Mouse (Mus musculus) MEL (cell line): ENCODE results near the gene Ror2. TPM values are rescaled to one million over a fixed set of nuclear protein-coding genes. Genes with fewer than 3 reads are reported as not detected.

Experiments used
- DNase-seq: peaks from one replicate; pipeline ENCODE4 v3.0.0; 2011; ENCODE audit warnings: low read depth, low spot score
- H3K27ac ChIP-seq: 2 replicates; pipeline ENCODE4 v1.5.1; 2012; ENCODE audit warnings: low read depth, mild to moderate bottlenecking, control low read depth, low read length, moderate library complexity; ENCODE audit not compliant: control insufficient read depth
- H3K27me3 ChIP-seq, 2 experiments: fragments of 150-350 bp in 1 of 2; sonication (generic) in 1 of 2; 2 replicates each; pipeline ENCODE4 v1.6.1; 2012; ENCODE audit warnings: low read length in 2 of 2, mild to moderate bottlenecking in 2 of 2, improper control_type of control experiment in 1 of 2, moderate library complexity in 1 of 2; ENCODE audit not compliant: insufficient read depth in 2 of 2, control insufficient read depth in 1 of 2
- H3K36me3 ChIP-seq, 2 experiments: 2 replicates each; pipeline ENCODE4 v1.6.1; 2012 to 2014; ENCODE audit warnings: low read length in 2 of 2, improper control_type of control experiment in 1 of 2, inconsistent platforms in 1 of 2, mild to moderate bottlenecking in 1 of 2; ENCODE audit not compliant: insufficient read depth in 2 of 2, control insufficient read depth in 1 of 2
- H3K4me1 ChIP-seq, 2 experiments: fragments of 150-350 bp in 1 of 2; sonication (generic) in 1 of 2; 2 replicates each; pipeline ENCODE4 v1.6.1; 2012; ENCODE audit warnings: low read length in 2 of 2, improper control_type of control experiment in 1 of 2, mild to moderate bottlenecking in 1 of 2; ENCODE audit not compliant: insufficient read depth in 2 of 2, control insufficient read depth in 1 of 2
- H3K4me3 ChIP-seq, 2 experiments: fragments of 150-350 bp in 1 of 2; sonication (generic) in 1 of 2; 2 replicates each; pipeline ENCODE4 v1.5.1; 2012; ENCODE audit warnings: low read depth in 2 of 2, low read length in 2 of 2, mild to moderate bottlenecking in 2 of 2, moderate library complexity in 2 of 2, control low read depth in 1 of 2, improper control_type of control experiment in 1 of 2; ENCODE audit not compliant: control insufficient read depth in 1 of 2, insufficient read depth in 1 of 2
- H3K79me2 ChIP-seq: 2 replicates; pipeline ENCODE4 v1.6.1; 2012; ENCODE audit warnings: mild to moderate bottlenecking, low read length, moderate library complexity; ENCODE audit not compliant: control insufficient read depth, poor library complexity, insufficient read depth
- H3K9ac ChIP-seq: 2 replicates; pipeline ENCODE4 v1.6.1; 2012; ENCODE audit warnings: low read depth, mild to moderate bottlenecking, control low read depth, low read length, moderate library complexity; ENCODE audit not compliant: control insufficient read depth, poor library complexity, severe bottlenecking
- H3K9me3 ChIP-seq: fragments of 150-350 bp; sonication (generic); replicated peaks from 2 replicates; pipeline ENCODE4 v1.6.1; 2012; ENCODE audit warnings: mild to moderate bottlenecking, low read length, improper control_type of control experiment, moderate library complexity; ENCODE audit not compliant: insufficient read depth
- BHLHE40 ChIP-seq: IDR thresholded peaks from 2 replicates; pipeline ENCODE4 v1.6.1; 2012; ENCODE audit warnings: low read depth, mild to moderate bottlenecking, inconsistent platforms, low read length, improper control_type of control experiment, borderline replicate concordance
- CHD2 ChIP-seq: IDR thresholded peaks from 2 replicates; pipeline ENCODE4 v1.6.1; 2011; ENCODE audit warnings: low read length, improper control_type of control experiment
- CTCF ChIP-seq, 3 experiments: IDR thresholded peaks in 2 of 3; conservative IDR thresholded peaks in 1 of 3; 2 replicates each; pipeline ENCODE4 v1.5.1; 2011 to 2012; ENCODE audit warnings: low read length in 3 of 3, low read depth in 2 of 3, mild to moderate bottlenecking in 2 of 3, improper control_type of control experiment in 1 of 3, inconsistent platforms in 1 of 3, mixed read lengths in 1 of 3, moderate library complexity in 1 of 3; ENCODE audit not compliant: control insufficient read depth in 1 of 3, insufficient read depth in 1 of 3, poor library complexity in 1 of 3, severe bottlenecking in 1 of 3
- E2F4 ChIP-seq: IDR thresholded peaks from 2 replicates; pipeline ENCODE4 v1.6.1; 2011; ENCODE audit warnings: low read depth, low read length, improper control_type of control experiment, borderline replicate concordance
- ELF1 ChIP-seq: IDR thresholded peaks from 2 replicates; pipeline ENCODE4 v1.6.1; 2014; ENCODE audit warnings: low read depth, mild to moderate bottlenecking, inconsistent platforms, low read length, improper control_type of control experiment, moderate library complexity
- EP300 ChIP-seq, 2 experiments: IDR thresholded peaks; 2 replicates each; pipeline ENCODE4 v1.6.1; 2011; ENCODE audit warnings: improper control_type of control experiment in 2 of 2, low read length in 2 of 2, low read depth in 1 of 2, mild to moderate bottlenecking in 1 of 2
- HCFC1 ChIP-seq: IDR thresholded peaks from 2 replicates; pipeline ENCODE4 v1.6.1; 2012; ENCODE audit warnings: low read depth, mild to moderate bottlenecking, inconsistent platforms, low read length, improper control_type of control experiment, moderate library complexity
- JUND ChIP-seq: IDR thresholded peaks from 2 replicates; pipeline ENCODE4 v1.6.1; 2011; ENCODE audit warnings: low read depth, mild to moderate bottlenecking, improper control_type of control experiment, low read length
- KAT2A ChIP-seq: conservative IDR thresholded peaks from 2 replicates; pipeline ENCODE4 v1.6.1; 2012; ENCODE audit warnings: low read depth, low read length, improper control_type of control experiment, inconsistent platforms
- MAFK ChIP-seq: IDR thresholded peaks from 2 replicates; pipeline ENCODE4 v1.6.1; 2011; ENCODE audit warnings: low read depth, mild to moderate bottlenecking, low read length, improper control_type of control experiment, borderline replicate concordance
- MYC ChIP-seq: IDR thresholded peaks from 2 replicates; pipeline ENCODE4 v1.6.1; 2011; ENCODE audit warnings: low read depth, mild to moderate bottlenecking, low read length, improper control_type of control experiment, moderate library complexity
- POLR2AphosphoS2 ChIP-seq: IDR thresholded peaks from 2 replicates; pipeline ENCODE4 v1.6.1; 2011; ENCODE audit warnings: low read length, improper control_type of control experiment
- RCOR1 ChIP-seq: IDR thresholded peaks from 2 replicates; pipeline ENCODE4 v1.6.1; 2012; ENCODE audit warnings: low read depth, mild to moderate bottlenecking, inconsistent platforms, low read length, improper control_type of control experiment
- SIN3A ChIP-seq: IDR thresholded peaks from 2 replicates; pipeline ENCODE4 v1.6.1; 2012; ENCODE audit warnings: low read length, improper control_type of control experiment, inconsistent platforms
- TAL1 ChIP-seq: IDR thresholded peaks from 2 replicates; pipeline ENCODE4 v1.6.1; 2012; ENCODE audit warnings: mild to moderate bottlenecking, inconsistent platforms, low read length, moderate library complexity, mixed read lengths
- UBTF ChIP-seq: IDR thresholded peaks from 2 replicates; pipeline ENCODE4 v1.6.1; 2012; ENCODE audit warnings: low read depth, mild to moderate bottlenecking, inconsistent platforms, low read length, improper control_type of control experiment, moderate library complexity, borderline replicate concordance; ENCODE audit not compliant: insufficient read depth
- USF1 ChIP-seq: IDR thresholded peaks from 2 replicates; pipeline ENCODE4 v1.6.1; 2014; ENCODE audit warnings: low read depth, mild to moderate bottlenecking, inconsistent platforms, low read length, improper control_type of control experiment, moderate library complexity
- USF2 ChIP-seq, 2 experiments: IDR thresholded peaks; 2 replicates each; pipeline ENCODE4 v1.6.1; 2011 to 2012; ENCODE audit warnings: improper control_type of control experiment in 2 of 2, low read length in 2 of 2, borderline replicate concordance in 1 of 2, inconsistent platforms in 1 of 2, low read depth in 1 of 2, mild to moderate bottlenecking in 1 of 2; ENCODE audit not compliant: insufficient read depth in 1 of 2
- ZKSCAN1 ChIP-seq: IDR thresholded peaks from 2 replicates; pipeline ENCODE4 v1.6.1; 2012; ENCODE audit warnings: low read depth, mild to moderate bottlenecking, inconsistent platforms, low read length, improper control_type of control experiment, moderate library complexity
- polyA plus RNA-seq, 2 experiments: library from polyadenylated mRNA; stranded (reverse) in 1 of 2; unstranded in 1 of 2; fragments of >175 nt in 1 of 2; fragments of >200 nt in 1 of 2; gene quantifications; 2 replicates each; pipeline versions ENCODE4 v1.2.1 to v1.2.4; 2012; ENCODE audit warnings: low replicate concordance in 2 of 2, low read depth in 1 of 2; ENCODE audit not compliant: insufficient read length in 2 of 2, insufficient read depth in 1 of 2, missing spikeins in 1 of 2
- total RNA-seq: library from RNA; depleted of rRNA; stranded (reverse); fragments of 300-350 nt; gene quantifications from 2 replicates; pipeline ENCODE4 v1.2.3, GENCODE M21; 2012

Ror2 gene
- total and polyA plus RNA-seq, 3 experiments: not detected

GRCm38 (mm10) chr13:53268541-53268940 is 17.4 kb downstream of the Ror2 start:
- no peak overlapping the region for H3K27ac ChIP-seq
- no peak overlapping the region for H3K9ac ChIP-seq
- no peaks in the 10 kb centered on the region for H3K4me1 ChIP-seq
- TF ChIP-seq UBTF: no peak
- no peak for TF ChIP-seq USF1
- TF ChIP-seq ELF1: no peak
- no peak for TF ChIP-seq TAL1
- TF ChIP-seq USF2 (IDR thresholded peaks at IDR 0.05; ENCODE audit: borderline replicate concordance in 1 of 2, insufficient read depth in 1 of 2, low read depth in 1 of 2, low read length in 2 of 2): no peak
- no peak for TF ChIP-seq E2F4
- TF ChIP-seq SIN3A: no peak
- TF ChIP-seq EP300 (IDR thresholded peaks at IDR 0.05; ENCODE audit: low read depth in 1 of 2, low read length in 2 of 2): no peak
- TF ChIP-seq ZKSCAN1: no peak
- no peak for TF ChIP-seq MYC
- no peak for TF ChIP-seq CHD2
- TF ChIP-seq CTCF (IDR thresholded peaks at IDR 0.05 in 2 of 3, conservative IDR thresholded peaks at IDR 0.05 in 1 of 3; ENCODE audit: control insufficient read depth in 1 of 3, insufficient read depth in 1 of 3, low read depth in 2 of 3, low read length in 3 of 3, poor library complexity in 1 of 3, severe bottlenecking in 1 of 3): no peak
- TF ChIP-seq RCOR1: no peak
- no peak for TF ChIP-seq KAT2A
- TF ChIP-seq POLR2AphosphoS2: no peak
- TF ChIP-seq HCFC1: no peak
- TF ChIP-seq MAFK: no peak
- no peak for TF ChIP-seq BHLHE40
- TF ChIP-seq, all 39 proteins: peak for 0
- Histone ChIP-seq H3K27me3 (no peaks in the 10 kb centered on the region), H3K9me3 (no peaks in the 10 kb centered on the region), H3K4me3 (no peak overlapping the region), H3K79me2 (no peaks in the 10 kb centered on the region), H3K36me3 (no peaks in the 10 kb centered on the region)
- no peak for DNase-seq

DNA sequence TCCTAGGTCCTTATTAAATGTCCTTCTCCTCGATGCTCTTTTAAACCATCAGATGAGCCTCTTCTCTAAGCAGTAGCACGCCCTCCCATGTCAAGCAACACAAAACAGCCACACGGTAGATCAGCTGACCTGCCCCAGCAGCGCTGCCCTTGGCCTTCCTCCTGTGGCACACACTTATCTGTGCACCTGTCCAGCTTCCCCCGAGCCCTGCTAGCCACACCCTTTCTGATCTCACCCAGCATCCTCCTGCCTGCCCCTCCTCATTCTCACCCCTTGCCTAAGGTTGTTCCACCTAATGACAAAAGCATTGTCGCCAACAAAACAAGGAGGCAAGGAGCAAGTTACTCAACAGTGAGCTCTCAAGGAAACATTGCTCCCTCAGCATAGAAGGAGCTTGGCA is 18.1 kb downstream of the Ror2 start:
- DNase-seq: no peak
- H3K79me2 ChIP-seq: no peaks in the 10 kb centered on the region
- no peaks in the 10 kb centered on the region for H3K9me3 ChIP-seq
- H3K36me3 ChIP-seq: no peaks in the 10 kb centered on the region
- H3K4me1 ChIP-seq: no peaks in the 10 kb centered on the region
- no peak overlapping the region for H3K4me3 ChIP-seq
- TF ChIP-seq E2F4 (no peak), JUND (no peak), BHLHE40 (no peak), HCFC1 (no peak), USF2 (IDR thresholded peaks at IDR 0.05; ENCODE audit: borderline replicate concordance in 1 of 2, insufficient read depth in 1 of 2, low read depth in 1 of 2, low read length in 2 of 2) (no peak)
- no peaks in the 10 kb centered on the region for H3K27me3 ChIP-seq
- no peak overlapping the region for H3K27ac ChIP-seq
- H3K9ac ChIP-seq: no peak overlapping the region
